Mouse (Mus musculus) lung, postnatal 0 days (tissue): ENCODE data around the gene Clptm1l. TPM values are rescaled to one million over a fixed set of nuclear protein-coding genes. Genes with fewer than 3 reads are reported as not detected.

Source experiments
- ATAC-seq: fragments of 200-750 bp; cut with Nextera tagmentation; 2 replicates; pipeline ENCODE4 v1.8.0; 2017; ENCODE audit warnings: moderate library complexity
- DNase-seq: peaks from one replicate; pipeline ENCODE4 v3.0.0-alpha.2; 2016; ENCODE audit warnings: low spot score
- H3K27ac ChIP-seq: fragments of 300-500 bp; sonication (generic); 2 replicates; pipeline ENCODE4 v1.5.1; 2014; ENCODE audit warnings: antibody characterized with exemption, mild to moderate bottlenecking, low read length, mixed read lengths
- H3K27me3 ChIP-seq: fragments of 300-500 bp; sonication (generic); replicated peaks from 2 replicates; pipeline ENCODE4 v1.6.1; 2014; ENCODE audit warnings: low read length, mixed read lengths; ENCODE audit not compliant: insufficient read depth
- H3K36me3 ChIP-seq: fragments of 300-500 bp; sonication (generic); 2 replicates; pipeline ENCODE4 v1.6.1; 2014; ENCODE audit warnings: low read length, mixed read lengths; ENCODE audit not compliant: insufficient read depth
- H3K4me1 ChIP-seq: fragments of 300-500 bp; sonication (generic); 2 replicates; pipeline ENCODE4 v1.6.1; 2014; ENCODE audit warnings: antibody characterized with exemption, low read depth, low read length, mixed read lengths; ENCODE audit not compliant: insufficient read depth
- H3K4me2 ChIP-seq: fragments of 300-500 bp; sonication (generic); replicated peaks from 2 replicates; pipeline ENCODE4 v1.6.1; 2014; ENCODE audit warnings: low read depth, mild to moderate bottlenecking, low read length, moderate library complexity, mixed read lengths
- H3K4me3 ChIP-seq: fragments of 300-500 bp; sonication (generic); 2 replicates; pipeline ENCODE4 v1.5.1; 2014; ENCODE audit warnings: low read depth, low read length
- H3K9ac ChIP-seq: fragments of 300-500 bp; sonication (generic); replicated peaks from 2 replicates; pipeline ENCODE4 v1.6.1; 2014; ENCODE audit warnings: low read depth, mild to moderate bottlenecking
- H3K9me3 ChIP-seq: fragments of 300-500 bp; sonication (generic); 2 replicates; pipeline ENCODE4 v1.6.1; 2016; ENCODE audit warnings: low read length, mixed read lengths
- CTCF ChIP-seq: IDR thresholded peaks from 2 replicates; pipeline ENCODE4 v1.5.1; 2016; ENCODE audit warnings: antibody characterized with exemption, mild to moderate bottlenecking
- EP300 ChIP-seq: IDR thresholded peaks from 2 replicates; pipeline ENCODE4 v1.6.1; 2016; ENCODE audit warnings: antibody characterized with exemption, mild to moderate bottlenecking, control low read depth
- WGBS: fragments of 180-500 bp; shearing (Covaris S2); extraction: QIAGEN DNeasy Blood & Tissue Kit; methylation state at CpG from one replicate; pipeline ENCODE4 v1.1.7; 2014; 5-methylcytosine and 5-hydroxymethylcytosine counted together
- polyA plus RNA-seq: library from polyadenylated mRNA; unstranded; fragments of >200 nt; fragmentation: Nextera tagmentation; extraction: Ambion mirVana; gene quantifications from 2 replicates; pipeline ENCODE4 v1.2.1, GENCODE M21; 2015

Gene Clptm1l
- polyA plus RNA-seq = 100 and 103 TPM in 2 replicates

DNA sequence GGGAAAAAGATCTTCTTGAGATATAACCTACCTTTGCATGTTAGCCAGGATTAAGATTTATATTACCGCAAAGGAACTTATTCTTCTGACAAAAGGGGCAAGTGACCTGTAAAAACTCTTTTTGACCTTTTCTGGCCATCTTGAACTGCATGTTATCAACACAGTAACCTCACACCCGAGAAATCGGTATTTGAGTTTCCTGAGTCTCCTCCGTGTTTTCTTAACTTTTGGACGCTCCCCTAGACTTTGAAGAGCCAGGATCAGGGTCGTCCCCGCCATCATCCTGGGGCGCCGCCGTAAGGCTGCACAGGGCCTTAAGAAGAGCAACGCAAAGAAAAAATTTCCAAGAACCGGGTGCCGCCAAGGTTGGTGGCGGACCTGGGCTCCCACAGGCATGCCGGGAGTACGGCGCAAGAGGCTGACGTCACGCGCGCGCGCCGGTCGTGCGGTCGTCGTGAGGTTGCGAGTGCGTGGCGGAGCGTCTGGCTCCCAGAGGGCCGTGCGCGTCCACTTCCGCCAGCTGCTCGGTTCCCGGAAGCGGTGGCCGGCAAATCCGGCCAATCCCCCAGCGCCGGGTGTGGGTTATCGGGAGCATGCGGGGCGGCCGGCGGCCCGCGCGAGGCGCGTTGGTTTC lies at the start of gene Clptm1l:
Clptm1l (plus strand) TSS at position 485 of the 634 bp plus-strand sequence.
- Histone ChIP-seq H3K4me2 (peak within 1 kb of the TSS; percentile 95), H3K27me3 (no peaks in the 10 kb centered on the region), H3K27ac (peak within 1 kb of the TSS; percentile 65), H3K36me3 (peaks cover 3% of the 10 kb centered on the region; the same call in 1 of the 2 replicates), H3K4me1 (peaks cover 10% of the 10 kb centered on the region; the same call in 1 of the 2 replicates), H3K9ac (peak within 1 kb of the TSS; percentile 68), H3K9me3 (no peaks in the 10 kb centered on the region), H3K4me3 (peak within 1 kb of the TSS; percentile 73)
- ATAC-seq = peak; percentile 100
- whole genome bisulfite sequencing = under 1% methylated on average over 37 of the region's 53 CpGs
- DNase-seq = peak; percentile 97
- TF ChIP-seq EP300 (no peak), CTCF (no peak)

DNA sequence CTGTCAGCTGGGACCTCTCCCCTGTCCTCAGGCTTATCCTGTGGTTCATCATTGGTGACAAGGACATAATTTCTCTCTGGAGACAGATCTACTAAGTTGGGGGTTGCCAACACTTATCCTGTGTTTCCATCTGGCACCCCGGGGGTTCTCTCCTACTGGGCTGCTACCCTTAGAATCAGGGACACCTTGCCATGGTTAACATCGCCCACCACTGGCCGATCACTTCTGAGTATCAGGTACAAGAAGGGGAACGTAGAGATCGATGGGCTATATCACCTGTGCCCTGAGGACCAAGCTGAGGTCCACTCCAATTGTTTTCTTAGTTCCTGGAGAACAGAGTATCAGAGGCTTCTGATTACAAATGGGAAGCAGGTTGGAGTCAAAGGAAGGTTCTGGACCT lies 39.6 kb upstream of the Clptm1l start:
- Histone ChIP-seq H3K27me3 (no peaks in the 10 kb centered on the region), H3K27ac (no peak overlapping the region), H3K36me3 (no peaks in the 10 kb centered on the region), H3K4me3 (no peak overlapping the region), H3K4me2 (no peak overlapping the region), H3K4me1 (no peaks in the 10 kb centered on the region), H3K9me3 (no peaks in the 10 kb centered on the region), H3K9ac (no peak overlapping the region)
- no peak for ATAC-seq
- TF ChIP-seq CTCF = no peak
- TF ChIP-seq EP300 = no peak
- no peak for DNase-seq
- WGBS = 79% methylated on average over 5 of the region's 5 CpGs

DNA sequence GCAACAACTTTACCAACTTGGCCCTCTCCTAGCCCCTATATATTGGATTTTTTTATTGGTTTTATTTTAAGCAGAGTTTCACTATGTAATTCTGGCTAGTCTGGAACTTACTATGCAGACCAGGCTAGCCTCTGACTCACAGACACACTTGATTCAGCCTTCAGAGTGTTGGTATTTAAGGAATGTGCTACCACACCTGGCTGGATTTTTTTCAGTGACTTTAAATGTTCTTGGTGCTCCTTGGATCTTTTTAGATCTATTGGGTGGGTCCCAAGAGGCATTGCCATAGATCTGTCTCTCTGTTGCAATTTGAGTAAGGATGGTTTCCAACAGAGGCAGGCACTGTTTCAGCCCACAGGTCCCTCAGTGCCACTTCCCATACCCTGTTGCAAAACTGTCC lies 28.8 kb upstream of the Clptm1l start:
- no peak for TF ChIP-seq CTCF
- TF ChIP-seq EP300 = no peak
- no peak overlapping the region for H3K9ac ChIP-seq
- no peak for ATAC-seq

DNA sequence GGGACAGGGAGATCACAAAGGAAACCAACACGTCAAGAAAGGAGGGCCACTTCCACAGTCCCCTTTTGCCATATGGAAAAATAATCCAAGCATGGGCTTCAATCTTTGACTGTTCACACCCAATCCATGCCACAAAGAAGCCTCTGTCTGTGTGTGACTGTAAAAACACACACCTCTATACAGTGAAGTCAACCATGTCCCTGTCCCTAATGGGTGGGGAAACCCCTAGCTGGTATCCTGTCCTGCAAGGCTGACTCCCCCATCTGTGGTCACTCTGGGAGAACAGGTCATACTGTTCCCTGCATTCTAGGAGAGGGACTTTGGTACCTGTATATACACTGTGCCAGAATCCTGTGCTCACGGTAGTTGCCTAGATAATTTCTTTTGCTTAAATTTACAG lies 26.5 kb upstream of the Clptm1l start:
- DNase-seq = no peak
- Histone ChIP-seq H3K36me3 (no peaks in the 10 kb centered on the region), H3K27me3 (no peaks in the 10 kb centered on the region), H3K4me3 (no peak overlapping the region), H3K27ac (no peak overlapping the region), H3K4me1 (no peaks in the 10 kb centered on the region), H3K4me2 (no peak overlapping the region), H3K9ac (no peak overlapping the region), H3K9me3 (no peaks in the 10 kb centered on the region)
- no peak for ATAC-seq
- TF ChIP-seq EP300 = no peak
- TF ChIP-seq CTCF = no peak
- WGBS = 58% methylated on average over 2 of the region's 2 CpGs

More for the DNA sequence above, 28.8 kb upstream of the Clptm1l start:
- Histone ChIP-seq H3K4me1 (no peaks in the 10 kb centered on the region), H3K9me3 (no peaks in the 10 kb centered on the region), H3K4me3 (no peak overlapping the region), H3K4me2 (no peak overlapping the region), H3K27ac (no peak overlapping the region), H3K27me3 (no peaks in the 10 kb centered on the region), H3K36me3 (no peaks in the 10 kb centered on the region)
- no peak for DNase-seq

GRCm38 (mm10) chr13:73591488-73591887 lies 12.3 kb upstream of the Clptm1l start:
- TF ChIP-seq CTCF (no peak), EP300 (no peak)
- no peak overlapping the region for H3K4me3 ChIP-seq
- H3K27me3 ChIP-seq = no peaks in the 10 kb centered on the region
- no peak overlapping the region for H3K9ac ChIP-seq
- no peaks in the 10 kb centered on the region for H3K9me3 ChIP-seq
- H3K4me2 ChIP-seq = no peak overlapping the region
- DNase-seq (no peak), ATAC-seq (no peak)
- H3K27ac ChIP-seq = no peak overlapping the region
- no peaks in the 10 kb centered on the region for H3K36me3 ChIP-seq
- H3K4me1 ChIP-seq = no peaks in the 10 kb centered on the region
- WGBS = 84% methylated on average over 3 of the region's 3 CpGs

- H3K9ac ChIP-seq = no peak overlapping the region
- WGBS = 32% methylated on average over 2 of the region's 2 CpGs
- H3K4me3 ChIP-seq = no peak overlapping the region
- H3K36me3 ChIP-seq = no peaks in the 10 kb centered on the region
- no peak overlapping the region for H3K27ac ChIP-seq
- no peaks in the 10 kb centered on the region for H3K27me3 ChIP-seq
- no peaks in the 10 kb centered on the region for H3K4me1 ChIP-seq
- DNase-seq (no peak), ATAC-seq (no peak)
- H3K9me3 ChIP-seq = no peaks in the 10 kb centered on the region
- no peak overlapping the region for H3K4me2 ChIP-seq
- TF ChIP-seq CTCF (no peak), EP300 (no peak)
These were observed 11.3 kb upstream of the Clptm1l start for GRCm38 (mm10) chr13:73592546-73592945.

- H3K36me3 ChIP-seq = no peaks in the 10 kb centered on the region
- no peak overlapping the region for H3K9ac ChIP-seq
- no peaks in the 10 kb centered on the region for H3K27me3 ChIP-seq
- DNase-seq = no peak
- no peaks in the 10 kb centered on the region for H3K9me3 ChIP-seq
- TF ChIP-seq CTCF (no peak), EP300 (no peak)
- H3K4me2 ChIP-seq = no peak overlapping the region
- H3K4me1 ChIP-seq = no peaks in the 10 kb centered on the region
- 58% methylated on average over 4 of the region's 4 CpGs for WGBS
- H3K27ac ChIP-seq = no peak overlapping the region
- no peak overlapping the region for H3K4me3 ChIP-seq
- no peak for ATAC-seq
These were observed 7.5 kb upstream of the Clptm1l start for GRCm38 (mm10) chr13:73596276-73596675.
